Mouse (Mus musculus) regulatory T cell (primary cell): ENCODE data around the gene Cdk18.

Experiments used
- in situ Hi-C: fragments of 300-600 bp; cut with MboI, MseI; formaldehyde crosslinking; loops from one replicate; pipeline ENCODE4 v1.15.1; 2025; ENCODE audit warnings: high pct_unique_total_duplicates

Gene Cdk18

GRCm38 (mm10) chr1:132139416-132139864 lies at the start of gene Cdk18:
Cdk18 (minus strand) TSS chr1:132139684.
- in situ Hi-C loops, result no loop called here

GRCm38 (mm10) chr1:132189231-132189630 lies 49.7 kb upstream of the Cdk18 start:
- in situ Hi-C loops, result no loop called here

- in situ Hi-C loops, result no loop called here
These were observed 49.1 kb upstream of the Cdk18 start for GRCm38 (mm10) chr1:132188442-132189066.

- in situ Hi-C loops, result no loop called here
These were observed 46.8 kb upstream of the Cdk18 start for GRCm38 (mm10) chr1:132186303-132186702.

GRCm38 (mm10) chr1:132171619-132172018 lies 32.1 kb upstream of the Cdk18 start:
- in situ Hi-C loops, result no loop called here

GRCm38 (mm10) chr1:132170698-132171097 lies 31.2 kb upstream of the Cdk18 start:
- in situ Hi-C loops, result no loop called here

GRCm38 (mm10) chr1:132168115-132168767 lies 28.8 kb upstream of the Cdk18 start:
- in situ Hi-C loops, result no loop called here

- in situ Hi-C loops, result no loop called here
These were observed 26.4 kb upstream of the Cdk18 start for GRCm38 (mm10) chr1:132165859-132166258.

GRCm38 (mm10) chr1:132164780-132165518 lies 25.5 kb upstream of the Cdk18 start:
- in situ Hi-C loops, result loop anchor here (5.0 kb wide), 1 partner anchor 42 kb away; no protein-coding TSS in a partner anchor

- in situ Hi-C loops, result loop anchor here (5.0 kb wide), 1 partner anchor 45 kb away; no protein-coding TSS in a partner anchor
These were observed 23.1 kb upstream of the Cdk18 start for GRCm38 (mm10) chr1:132162618-132163017.

GRCm38 (mm10) chr1:132161211-132161880 lies 21.9 kb upstream of the Cdk18 start:
- in situ Hi-C loops, result loop anchor here (5.0 kb wide), 1 partner anchor 46 kb away; no protein-coding TSS in a partner anchor

GRCm38 (mm10) chr1:132159681-132160080 lies 20.2 kb upstream of the Cdk18 start:
- in situ Hi-C loops, result loop anchor here (5.0 kb wide), 2 partner anchors 37 to 48 kb away; no protein-coding TSS in a partner anchor

- in situ Hi-C loops, result loop anchor here (5.0 kb wide), 1 partner anchor 36 kb away; no protein-coding TSS in a partner anchor
These were observed 19.3 kb upstream of the Cdk18 start for GRCm38 (mm10) chr1:132158741-132159140.

GRCm38 (mm10) chr1:132157808-132158207 lies 18.3 kb upstream of the Cdk18 start:
- in situ Hi-C loops, result loop anchor here (5.0 kb wide), 1 partner anchor 36 kb away; no protein-coding TSS in a partner anchor

GRCm38 (mm10) chr1:132157016-132157781 lies 17.7 kb upstream of the Cdk18 start:
- in situ Hi-C loops, result loop anchor here (5.0 kb wide), 1 partner anchor 35 kb away; no protein-coding TSS in a partner anchor

- in situ Hi-C loops, result loop anchor here (5.0 kb wide), 1 partner anchor 33 kb away; no protein-coding TSS in a partner anchor
These were observed 16.3 kb upstream of the Cdk18 start for GRCm38 (mm10) chr1:132155737-132156136.

GRCm38 (mm10) chr1:132153691-132154090 lies 14.2 kb upstream of the Cdk18 start:
- in situ Hi-C loops, result no loop called here

- in situ Hi-C loops, result no loop called here
These were observed 13.7 kb upstream of the Cdk18 start for GRCm38 (mm10) chr1:132153086-132153690.

- in situ Hi-C loops, result no loop called here
These were observed 12.4 kb upstream of the Cdk18 start for GRCm38 (mm10) chr1:132151908-132152307.
